Mouse (Mus musculus) embryonic facial prominence, embryonic 14.5 days (tissue): ENCODE measurements around the gene E030025P04Rik. TPM values are rescaled to one million over a fixed set of nuclear protein-coding genes. Genes with fewer than 3 reads are reported as not detected.

Source experiments
- ATAC-seq: fragments of 200-750 bp; cut with Nextera tagmentation; 2 replicates; pipeline ENCODE4 v1.8.0; 2017; ENCODE audit warnings: low read depth, moderate number of reproducible peaks, moderate TSS enrichment
- DNase-seq: peaks from one replicate; pipeline ENCODE4 v3.0.0-alpha.2; 2015; ENCODE audit warnings: low spot score
- H3K27ac ChIP-seq: fragments of 300-500 bp; sonication (generic); replicated peaks from 2 replicates; pipeline ENCODE4 v1.5.1; 2014; ENCODE audit warnings: low read depth, mild to moderate bottlenecking, low read length, moderate library complexity
- H3K27me3 ChIP-seq: fragments of 300-500 bp; sonication (generic); replicated peaks from 2 replicates; pipeline ENCODE4 v1.6.1; 2014; ENCODE audit warnings: low read length; ENCODE audit not compliant: control insufficient read depth, insufficient read depth
- H3K36me3 ChIP-seq: fragments of 300-500 bp; sonication (generic); 2 replicates; pipeline ENCODE4 v1.6.1; 2014; ENCODE audit warnings: low read length, mixed read lengths; ENCODE audit not compliant: control insufficient read depth, insufficient read depth
- H3K4me1 ChIP-seq: fragments of 300-500 bp; sonication (generic); 2 replicates; pipeline ENCODE4 v1.6.1; 2014; ENCODE audit warnings: antibody characterized with exemption, low read length; ENCODE audit not compliant: control insufficient read depth, insufficient read depth
- H3K4me2 ChIP-seq: fragments of 300-500 bp; sonication (generic); 2 replicates; pipeline ENCODE4 v1.6.1; 2014; ENCODE audit warnings: low read depth, mild to moderate bottlenecking, low read length, moderate library complexity, mixed read lengths
- H3K4me3 ChIP-seq: fragments of 300-500 bp; sonication (generic); 2 replicates; pipeline ENCODE4 v1.5.1; 2014; ENCODE audit warnings: low read depth, mild to moderate bottlenecking, low read length
- H3K9ac ChIP-seq: fragments of 300-500 bp; sonication (generic); 2 replicates; pipeline ENCODE4 v1.6.1; 2014; ENCODE audit warnings: low read depth, mild to moderate bottlenecking, low read length, moderate library complexity, mixed read lengths
- H3K9me3 ChIP-seq: fragments of 300-500 bp; sonication (generic); 2 replicates; pipeline ENCODE4 v1.6.1; 2016; ENCODE audit warnings: low read length; ENCODE audit not compliant: control insufficient read depth
- WGBS: fragments of 180-500 bp; shearing (Covaris S2); extraction: QIAGEN DNeasy Blood & Tissue Kit; methylation state at CpG from one replicate; pipeline ENCODE4 v1.1.7; 2014; 5-methylcytosine and 5-hydroxymethylcytosine counted together
- polyA plus RNA-seq: library from polyadenylated mRNA; unstranded; fragments of >200 nt; fragmentation: Nextera tagmentation; extraction: Ambion mirVana; gene quantifications from 2 replicates; pipeline ENCODE4 v1.2.1, GENCODE M21; 2014

Gene E030025P04Rik
- polyA plus RNA-seq, result not detected in 2 replicates

DNA sequence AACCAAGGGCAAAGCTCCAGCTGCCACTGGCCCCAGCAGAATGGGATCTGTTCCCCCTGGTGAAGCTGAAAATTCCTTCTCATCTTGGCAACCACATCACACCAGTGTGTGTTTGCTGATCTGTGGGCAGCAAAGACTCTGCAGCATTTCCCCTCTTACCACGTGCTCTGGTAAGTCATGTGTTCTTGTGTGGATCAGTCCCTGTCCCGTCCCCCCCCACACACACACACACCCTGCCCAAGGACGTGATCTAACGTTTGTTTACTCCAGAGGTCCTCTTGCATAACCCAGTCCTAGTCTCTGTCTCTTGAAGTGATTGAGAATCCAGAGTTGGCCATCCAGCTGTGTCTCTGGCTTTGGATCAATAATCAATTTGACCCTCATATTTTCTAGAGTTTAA is at the start of gene E030025P04Rik:
E030025P04Rik (minus strand) TSS at position 134 of the 400 bp plus-strand sequence.
- H3K27ac ChIP-seq, result no peak within 1 kb of the TSS

DNA sequence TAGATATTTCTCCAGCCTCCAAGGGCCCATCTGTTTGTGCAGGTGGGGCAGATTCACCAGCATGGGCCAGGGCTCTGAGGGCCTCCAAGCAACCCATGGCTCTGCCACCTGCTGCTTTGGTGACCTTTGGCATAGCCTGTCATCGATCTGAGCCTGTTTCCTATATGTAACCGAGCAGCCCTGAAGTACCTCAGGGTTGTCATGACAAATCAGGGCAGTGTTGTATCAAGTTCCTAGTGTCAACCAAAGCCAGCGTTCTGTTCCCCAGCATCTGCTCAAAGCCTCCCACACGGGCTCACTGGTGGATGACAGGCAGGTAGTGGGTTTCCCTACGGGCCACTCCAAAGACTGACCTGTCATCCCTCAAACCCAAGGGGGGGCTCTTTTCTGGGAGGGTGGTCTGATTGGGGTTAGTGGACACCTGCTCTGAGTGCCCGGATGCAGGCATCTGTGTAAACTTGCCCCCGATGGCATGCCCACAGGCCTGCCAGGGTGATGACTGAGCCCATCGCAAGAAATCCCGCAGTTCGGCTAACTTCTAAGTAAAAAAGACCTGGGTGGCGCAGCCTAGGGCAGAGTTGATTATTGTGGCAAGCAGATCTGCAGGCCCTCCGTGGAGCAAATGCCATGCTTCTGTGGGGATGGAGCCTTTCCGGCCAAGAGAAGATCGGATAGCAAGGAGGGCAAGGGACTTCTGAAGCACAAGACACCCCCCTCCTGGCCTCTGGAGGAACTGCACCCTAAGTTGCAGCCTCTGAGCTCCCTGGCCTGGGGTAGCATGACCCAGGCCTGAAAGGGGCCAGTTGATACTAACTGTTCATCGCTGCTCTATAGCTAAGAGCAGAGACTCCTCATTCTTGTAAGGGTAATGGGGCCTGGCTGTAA is 48.7 kb upstream of the E030025P04Rik start:
- Histone ChIP-seq H3K4me1 (no peaks in the 10 kb centered on the region), H3K36me3 (no peaks in the 10 kb centered on the region), H3K9me3 (no peaks in the 10 kb centered on the region), H3K4me3 (no peak overlapping the region), H3K4me2 (peak overlapping the region; percentile 36), H3K27ac (no peak overlapping the region), H3K27me3 (no peaks in the 10 kb centered on the region), H3K9ac (no peak overlapping the region)
- DNase-seq, result peak; percentile 85
- peak; percentile 62; the same call in 1 of the 2 replicates for ATAC-seq
- WGBS, result 33% methylated on average over 15 of the region's 15 CpGs

More for the DNA sequence above, at the start of gene E030025P04Rik:
- no peaks in the 10 kb centered on the region for H3K36me3 ChIP-seq
- no peak within 1 kb of the TSS for H3K4me3 ChIP-seq
- H3K9me3 ChIP-seq, result no peaks in the 10 kb centered on the region
- no peak within 1 kb of the TSS for H3K4me2 ChIP-seq
- no peaks in the 10 kb centered on the region for H3K27me3 ChIP-seq
- peak; percentile 16 for DNase-seq
- no peak for ATAC-seq
- 46% methylated on average over 4 of the region's 4 CpGs for WGBS
- H3K4me1 ChIP-seq, result no peaks in the 10 kb centered on the region
- H3K9ac ChIP-seq, result no peak within 1 kb of the TSS

DNA sequence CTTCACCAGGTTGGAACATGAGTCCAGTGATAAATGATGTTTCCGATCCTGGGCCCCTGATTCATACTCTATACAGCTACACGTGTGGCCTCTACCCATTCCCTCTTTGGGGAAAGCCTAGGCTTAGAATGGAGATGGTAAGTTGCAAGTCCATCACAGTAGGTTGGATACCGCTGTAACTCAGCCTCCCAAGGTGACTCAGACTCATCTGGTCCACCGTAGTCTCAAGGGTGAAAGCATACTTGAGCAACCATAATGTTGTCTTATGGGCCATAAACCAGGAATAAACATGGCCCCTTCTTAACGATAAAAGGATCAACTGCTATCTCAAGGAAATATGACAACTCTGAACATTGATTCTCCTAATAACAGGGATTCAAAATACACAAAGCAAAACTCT is 44.1 kb upstream of the E030025P04Rik start:
- Histone ChIP-seq H3K4me2 (no peak overlapping the region), H3K36me3 (no peaks in the 10 kb centered on the region), H3K27ac (no peak overlapping the region), H3K4me3 (no peak overlapping the region), H3K9ac (no peak overlapping the region), H3K4me1 (no peaks in the 10 kb centered on the region), H3K27me3 (no peaks in the 10 kb centered on the region), H3K9me3 (no peaks in the 10 kb centered on the region)
- 91% methylated on average over 5 of the region's 5 CpGs for WGBS
- ATAC-seq, result no peak
- DNase-seq, result no peak

DNA sequence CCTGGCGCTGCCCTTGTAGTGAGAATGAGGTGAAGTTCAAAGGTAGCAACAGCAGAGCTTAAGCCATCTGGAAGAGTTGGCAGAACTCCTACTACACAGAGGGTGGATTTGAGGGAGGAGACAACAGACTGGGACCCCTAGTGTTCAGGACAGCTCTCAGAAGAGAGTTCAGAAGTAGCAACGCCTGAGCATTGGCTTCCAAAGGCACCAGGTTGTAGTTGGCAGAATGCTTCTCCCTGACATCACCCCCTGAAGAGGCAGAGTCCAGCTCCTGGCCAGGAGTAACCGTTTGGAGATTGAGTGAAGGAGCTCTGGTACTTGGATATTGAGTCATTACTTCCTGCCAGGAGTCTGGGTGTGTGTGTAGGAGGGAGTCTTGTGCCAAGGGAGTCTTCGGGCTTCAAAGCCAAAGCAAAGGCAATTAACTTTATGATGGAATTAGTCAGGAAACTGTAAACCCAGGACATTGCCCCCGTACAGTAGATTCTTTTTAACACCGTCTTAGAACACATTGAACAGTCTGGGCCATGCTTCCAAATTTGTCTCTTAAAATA is 43.5 kb upstream of the E030025P04Rik start:
- 85% methylated on average over 6 of the region's 6 CpGs for WGBS
- H3K4me3 ChIP-seq, result no peak overlapping the region
- no peaks in the 10 kb centered on the region for H3K27me3 ChIP-seq
- H3K9me3 ChIP-seq, result no peaks in the 10 kb centered on the region
- H3K4me1 ChIP-seq, result no peaks in the 10 kb centered on the region
- no peaks in the 10 kb centered on the region for H3K36me3 ChIP-seq
- no peak overlapping the region for H3K4me2 ChIP-seq
- no peak overlapping the region for H3K9ac ChIP-seq
- no peak for ATAC-seq
- no peak for DNase-seq
- H3K27ac ChIP-seq, result no peak overlapping the region

DNA sequence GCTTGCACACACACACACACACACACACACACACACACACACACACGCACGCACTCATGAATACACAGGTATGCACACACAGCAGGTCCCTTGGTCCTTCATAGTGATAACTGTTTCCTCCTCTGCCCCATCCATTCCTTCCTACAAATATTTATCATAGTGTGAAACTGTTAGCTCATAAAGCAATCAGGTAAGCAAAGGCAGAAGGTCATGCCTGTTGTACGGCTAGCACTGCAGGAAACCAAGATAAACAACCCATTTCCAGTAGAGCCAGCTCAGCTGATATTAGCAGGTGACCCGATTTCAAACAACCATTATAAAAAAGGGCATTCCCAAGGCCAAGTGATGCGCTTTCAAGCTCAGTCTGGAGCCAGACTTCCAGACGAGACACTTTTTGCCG is 36.9 kb upstream of the E030025P04Rik start:
- 0 out of 2 replicates have a peak, but pooled peaks cover 3% of the 10 kb centered on the region for H3K4me1 ChIP-seq
- WGBS, result 67% methylated on average over 7 of the region's 7 CpGs
- ATAC-seq, result no peak

DNA sequence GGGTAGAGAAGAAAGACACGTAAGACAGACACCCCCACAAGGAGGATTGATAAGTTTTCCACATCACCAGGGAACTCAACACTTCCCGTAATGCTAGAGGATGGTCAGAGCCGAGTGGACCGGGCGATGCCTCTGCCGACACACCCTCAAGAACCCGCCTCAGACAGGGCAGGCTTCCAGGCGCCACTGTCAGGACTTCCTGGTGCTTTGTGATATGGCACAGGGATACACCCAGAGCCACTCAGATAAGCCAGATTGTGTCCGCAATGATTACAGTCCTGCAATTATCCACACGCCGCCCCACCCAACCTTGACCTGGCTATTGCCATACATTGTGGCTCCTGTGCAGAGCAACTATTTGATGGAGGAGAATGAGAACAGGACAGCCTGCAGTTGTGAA is 36.1 kb upstream of the E030025P04Rik start:
- Histone ChIP-seq H3K4me3 (no peak overlapping the region), H3K27ac (no peak overlapping the region), H3K27me3 (no peaks in the 10 kb centered on the region), H3K36me3 (no peaks in the 10 kb centered on the region), H3K4me2 (no peak overlapping the region), H3K4me1 (0 out of 2 replicates have a peak, but pooled peaks cover 3% of the 10 kb centered on the region), H3K9ac (no peak overlapping the region), H3K9me3 (no peaks in the 10 kb centered on the region)
- ATAC-seq, result no peak
- WGBS, result 87% methylated on average over 11 of the region's 11 CpGs
- DNase-seq, result no peak

More for the DNA sequence above, 36.9 kb upstream of the E030025P04Rik start:
- H3K4me2 ChIP-seq, result no peak overlapping the region
- H3K27me3 ChIP-seq, result no peaks in the 10 kb centered on the region
- no peak overlapping the region for H3K27ac ChIP-seq
- no peaks in the 10 kb centered on the region for H3K36me3 ChIP-seq
- H3K9me3 ChIP-seq, result no peaks in the 10 kb centered on the region
- H3K4me3 ChIP-seq, result no peak overlapping the region
- DNase-seq, result no peak
- no peak overlapping the region for H3K9ac ChIP-seq

DNA sequence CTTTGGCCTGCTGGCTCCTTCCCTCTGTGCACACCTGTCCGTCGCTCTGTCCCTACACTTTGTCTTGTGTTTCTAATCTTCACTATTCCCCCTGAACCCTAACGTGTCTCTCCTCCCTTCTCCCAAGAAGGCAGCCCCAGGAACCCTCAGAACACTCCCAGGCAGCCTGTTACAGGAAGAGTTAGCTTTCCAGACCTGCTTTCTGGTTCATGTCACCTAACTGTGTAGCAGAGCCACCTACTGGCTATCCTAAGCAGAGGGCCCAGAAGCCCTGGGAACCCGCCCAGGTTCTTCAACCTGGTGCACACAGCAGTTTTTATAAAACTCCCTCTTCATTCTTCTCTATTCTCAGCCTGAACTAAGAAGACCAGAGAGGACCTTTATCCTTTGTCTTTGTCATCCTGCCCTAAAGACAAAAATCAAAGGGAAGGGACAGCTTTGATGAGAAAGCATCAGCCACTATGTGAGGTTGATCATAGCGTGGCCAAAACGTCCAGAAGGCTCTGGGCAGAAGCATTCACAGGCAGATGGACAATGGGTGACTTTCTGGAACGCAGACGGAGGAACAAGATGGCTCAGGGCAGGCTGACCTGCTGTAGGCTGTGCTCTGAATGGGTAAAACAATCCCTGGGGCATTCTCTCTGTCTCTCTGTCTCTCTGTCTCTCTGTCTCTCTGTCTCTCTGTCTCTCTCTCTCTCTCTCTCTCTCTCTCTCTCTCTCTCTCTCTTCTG is 34.8 kb upstream of the E030025P04Rik start:
- no peaks in the 10 kb centered on the region for H3K36me3 ChIP-seq
- 53% methylated on average over 8 of the region's 8 CpGs for WGBS
- no peaks in the 10 kb centered on the region for H3K9me3 ChIP-seq
- ATAC-seq (peak; percentile 70), DNase-seq (peak; percentile 86)
- no peak overlapping the region for H3K4me3 ChIP-seq
- no peak overlapping the region for H3K4me2 ChIP-seq
- no peaks in the 10 kb centered on the region for H3K27me3 ChIP-seq
- no peak overlapping the region for H3K9ac ChIP-seq
- H3K4me1 ChIP-seq, result 0 out of 2 replicates have a peak, but pooled peaks cover 3% of the 10 kb centered on the region
- H3K27ac ChIP-seq, result no peak overlapping the region

DNA sequence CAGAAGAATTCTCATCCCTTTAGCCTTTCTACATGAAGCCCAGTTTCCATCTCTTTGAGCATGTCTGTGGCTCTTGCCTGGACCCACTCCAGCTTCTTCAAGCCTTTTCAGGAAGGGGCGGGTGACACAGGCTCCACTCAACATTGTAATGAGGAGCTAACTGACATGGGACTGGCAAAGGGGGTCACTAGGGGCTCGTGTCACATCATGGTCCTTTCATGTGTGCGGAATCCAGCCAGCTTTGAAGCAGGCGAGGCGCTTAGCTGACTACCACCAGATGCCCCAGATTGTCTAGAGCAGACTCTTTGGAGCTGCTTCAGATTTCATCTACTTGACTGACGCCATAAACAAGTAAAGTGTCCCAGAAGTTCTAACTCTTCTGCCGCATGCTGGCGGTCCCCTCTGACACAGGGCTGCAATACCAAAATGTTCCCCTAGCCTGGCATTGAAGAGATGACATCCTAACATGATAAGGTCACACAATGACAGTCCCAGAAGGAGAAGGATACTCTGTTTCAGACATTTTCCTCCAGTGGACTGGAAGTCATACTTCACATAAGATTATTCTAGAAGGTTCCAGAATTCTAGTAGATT is 31.3 kb upstream of the E030025P04Rik start:
- Histone ChIP-seq H3K27ac (no peak overlapping the region), H3K27me3 (no peaks in the 10 kb centered on the region), H3K4me3 (no peak overlapping the region), H3K4me2 (no peak overlapping the region), H3K4me1 (0 out of 2 replicates have a peak, but pooled peaks cover 3% of the 10 kb centered on the region), H3K9me3 (peaks cover 4% of the 10 kb centered on the region; the same call in 1 of the 2 replicates), H3K9ac (no peak overlapping the region), H3K36me3 (no peaks in the 10 kb centered on the region)
- WGBS, result 82% methylated on average over 8 of the region's 8 CpGs
- DNase-seq (peak; percentile 12), ATAC-seq (no peak)
